Mouse (Mus musculus) effector memory CD4-positive, alpha-beta T cell, adult 5 months (primary cell): ENCODE measurements around the gene Mrtfb. TPM values are rescaled to one million over a fixed set of nuclear protein-coding genes. Genes with fewer than 3 reads are reported as not detected.

Source experiments
- polyA plus RNA-seq: library from polyadenylated mRNA; unstranded; fragments of 100-300 nt; shearing (Covaris generic); gene quantifications from one replicate; pipeline ENCODE4 v1.2.1, GENCODE M21; 2017

Mrtfb gene
- 8.2 TPM for polyA plus RNA-seq

GRCm38 (mm10) chr16:13255855-13256635, at the start of gene Mrtfb:
Mrtfb (plus strand) TSS chr16:13256481.

Other genes with a start within 250 kb of the Mrtfb start
- 32.6 TPM for gene Ercc4, start 146.8 kb upstream of the Mrtfb start, polyA plus RNA-seq